Mouse (Mus musculus) cerebellum, postnatal 25 days (tissue): Measurements from ENCODE around the gene Muc3.
"Not testable (repeated sequence)": the region's sequence is repeated elsewhere in the genome, so short reads cannot be mapped to it uniquely, and the experiment has no call there.

ENCODE experiments used
- DNase-seq, 2 experiments: peaks; one replicate each; pipeline ENCODE4 v3.0.0; 2021; ENCODE audit warnings: mixed read lengths in 2 of 2

Muc3 gene

GRCm38 (mm10) chr5:137121280-137121679 lies 27.8 kb downstream of the Muc3 start:
- no peak for DNase-seq

GRCm38 (mm10) chr5:137118878-137119277 lies 30.2 kb downstream of the Muc3 start:
- DNase-seq, result no peak

- DNase-seq, result not testable (repeated sequence)
Observed at GRCm38 (mm10) chr5:137117994-137118393, 31.1 kb downstream of the Muc3 start.

DNA sequence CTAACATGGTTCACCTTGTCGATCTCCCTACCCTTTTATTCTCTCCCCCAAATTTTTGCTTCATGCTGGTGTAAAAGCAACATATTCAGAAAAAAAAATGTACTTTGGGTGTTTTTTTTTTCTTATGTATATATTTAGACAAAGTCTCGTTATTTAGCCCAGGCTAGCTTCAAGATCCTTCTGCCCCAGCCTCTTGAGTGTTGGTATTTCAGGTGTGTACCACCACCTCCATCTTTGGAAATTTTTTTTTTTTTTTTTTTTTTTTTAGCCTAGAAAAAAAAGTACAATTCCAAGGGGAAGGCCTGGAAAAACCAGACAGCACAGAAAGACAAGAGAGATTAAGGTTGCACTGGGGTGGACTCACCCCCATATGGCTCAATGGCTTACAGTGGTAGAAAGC lies 32.1 kb downstream of the Muc3 start:
- DNase-seq, result no peak

- no peak for DNase-seq
Observed at GRCm38 (mm10) chr5:137115866-137116847, 33.0 kb downstream of the Muc3 start, which contains the start of gene Trim56. Trim56 (minus strand) TSS chr5:137116209.

DNA sequence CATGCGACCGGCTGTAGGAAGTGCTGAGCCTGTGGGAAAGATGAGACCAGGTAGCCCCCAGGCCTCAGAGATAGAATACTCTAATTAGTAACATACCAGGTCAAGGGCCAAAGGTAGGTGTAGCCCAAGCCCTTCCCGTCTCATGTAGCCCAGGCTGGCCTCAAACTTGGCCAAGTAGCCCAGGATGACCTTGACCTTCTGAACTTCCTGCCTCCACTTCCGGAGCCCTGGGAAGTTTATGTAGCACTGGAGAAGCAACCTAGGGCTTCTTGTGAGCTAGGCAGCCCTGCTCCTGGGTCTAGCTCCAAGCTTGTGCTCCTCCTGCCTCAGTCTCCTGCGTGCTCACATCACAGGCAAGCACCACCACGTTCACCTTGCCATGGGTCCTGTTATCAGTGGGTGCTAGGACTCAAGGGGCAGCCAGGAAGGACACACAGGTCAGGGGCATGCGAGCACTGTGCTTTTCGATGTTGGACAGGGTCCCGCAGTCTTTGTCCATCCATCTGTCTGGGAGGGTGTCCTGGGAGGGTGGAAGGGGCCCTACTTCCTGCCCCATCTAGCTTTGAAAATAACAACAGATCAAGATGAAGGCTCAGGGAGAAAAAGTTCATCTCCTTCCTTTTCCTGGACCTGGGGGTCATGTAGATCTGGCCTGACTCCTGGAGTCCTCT lies 34.1 kb downstream of the Muc3 start:
- no peak for DNase-seq

GRCm38 (mm10) chr5:137111542-137112408 lies 37.3 kb downstream of the Muc3 start:
- no peak for DNase-seq

- DNase-seq, result no peak
Observed at GRCm38 (mm10) chr5:137110863-137111262, 38.3 kb downstream of the Muc3 start.

DNA sequence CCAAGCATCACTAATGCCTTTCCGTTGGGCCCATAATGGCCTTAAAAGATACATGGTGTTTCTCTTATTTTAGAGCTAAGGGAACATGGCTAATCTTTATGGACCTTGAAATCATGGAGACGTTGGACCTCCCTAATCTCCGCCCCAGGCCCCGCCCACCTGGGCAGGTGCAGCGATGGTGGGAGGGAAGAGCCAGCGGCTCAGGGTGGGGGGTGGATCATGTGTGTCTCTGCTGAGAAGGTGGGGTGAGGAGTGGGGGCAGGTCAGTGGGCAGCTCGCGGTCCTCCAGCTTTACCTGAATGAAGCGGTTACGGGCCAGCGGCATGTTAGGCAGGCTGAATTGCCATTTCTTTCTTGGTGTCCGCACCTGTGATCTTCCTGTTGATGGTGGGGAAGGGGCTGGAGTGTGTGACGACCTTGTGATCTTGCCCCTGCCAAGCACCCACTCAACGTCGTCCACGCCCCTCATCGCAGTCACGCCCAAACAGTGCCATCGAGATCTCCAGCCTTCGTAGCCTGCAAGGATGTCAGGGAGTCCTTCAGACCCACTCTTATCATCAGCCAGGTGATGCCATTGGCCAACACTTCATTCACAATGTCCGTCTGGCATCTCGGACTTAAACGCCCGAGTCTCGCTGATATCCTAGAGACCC lies 39.1 kb downstream of the Muc3 start:
- no peak for DNase-seq

- DNase-seq, result no peak
Observed at GRCm38 (mm10) chr5:137108111-137108510, 41.0 kb downstream of the Muc3 start.

- DNase-seq, result no peak
Observed at GRCm38 (mm10) chr5:137107670-137108069, 41.5 kb downstream of the Muc3 start.

- peak; percentile 88 to 92 for DNase-seq
Observed at GRCm38 (mm10) chr5:137107024-137107423, 42.1 kb downstream of the Muc3 start.

- DNase-seq, result no peak
Observed at GRCm38 (mm10) chr5:137106434-137106833, 42.7 kb downstream of the Muc3 start.

- DNase-seq, result no peak
Observed at GRCm38 (mm10) chr5:137103969-137104368, 45.2 kb downstream of the Muc3 start.

- peak; percentile 50 to 57 for DNase-seq
Observed at GRCm38 (mm10) chr5:137102575-137103522, 46.3 kb downstream of the Muc3 start.

GRCm38 (mm10) chr5:137102078-137102477 lies 47.0 kb downstream of the Muc3 start:
- DNase-seq, result no peak

- peak; percentile 59 to 76 for DNase-seq
Observed at GRCm38 (mm10) chr5:137100660-137101059, 48.5 kb downstream of the Muc3 start.

DNA sequence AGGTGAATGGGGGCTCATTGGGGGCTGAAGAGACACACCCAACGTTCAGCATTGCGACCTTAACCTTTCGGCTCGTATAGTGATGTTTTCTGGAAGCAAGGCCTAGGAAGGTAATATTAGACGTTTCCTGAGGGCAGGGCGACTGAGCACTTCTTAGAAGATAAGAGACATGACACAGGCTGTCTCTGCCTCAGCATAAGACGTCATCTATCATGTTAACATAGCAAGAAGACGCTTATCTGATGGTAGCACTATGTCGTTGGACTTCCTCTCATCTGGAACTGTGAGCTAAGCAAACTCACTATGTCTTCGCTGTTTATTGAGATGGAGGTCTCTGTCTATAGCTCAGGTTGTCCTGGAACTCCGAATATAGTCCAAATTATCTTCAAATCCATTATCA lies 50.7 kb downstream of the Muc3 start:
- no peak for DNase-seq

GRCm38 (mm10) chr5:137096037-137096436 lies 53.1 kb downstream of the Muc3 start:
- DNase-seq, result no peak

DNA sequence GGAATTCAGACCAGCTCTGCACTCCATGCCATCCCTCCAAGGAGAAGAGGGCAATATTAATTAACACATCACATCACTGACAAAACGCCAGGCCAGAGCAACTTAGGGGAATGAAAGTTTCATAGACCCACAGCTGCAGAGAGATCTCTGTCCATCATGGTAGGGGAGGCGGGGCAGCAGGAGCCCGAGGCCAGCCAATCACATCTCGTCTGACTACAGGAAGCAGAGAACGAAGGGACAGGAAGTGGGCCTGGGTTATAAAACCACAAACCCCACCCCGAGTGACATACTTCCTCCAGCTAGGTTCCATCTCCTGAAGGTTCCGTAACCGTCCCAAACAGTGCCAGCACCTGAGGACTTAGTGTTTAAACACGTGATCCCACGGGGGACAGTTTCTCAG lies 54.0 kb downstream of the Muc3 start:
- no peak for DNase-seq

DNA sequence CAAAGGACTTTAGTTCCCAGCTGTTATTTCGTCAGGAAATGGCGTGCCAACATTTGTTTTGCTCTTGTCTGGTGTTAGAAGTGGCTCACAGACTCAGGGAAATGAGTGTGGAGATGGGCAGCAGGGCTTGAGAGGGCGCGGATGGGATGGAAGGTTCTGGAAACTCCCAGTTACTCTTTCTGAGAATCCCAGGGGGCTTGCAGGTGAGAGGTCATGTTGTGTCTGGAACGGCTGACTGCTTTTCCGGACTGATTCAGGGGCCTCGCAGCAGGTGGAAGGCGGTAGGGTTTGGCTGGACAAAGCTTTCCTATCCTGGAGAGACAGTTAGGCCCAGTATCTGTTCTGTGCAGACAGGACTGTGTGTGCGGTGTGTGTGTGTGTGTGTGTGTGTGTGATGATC lies 55.4 kb downstream of the Muc3 start:
- DNase-seq, result no peak
